Mouse (Mus musculus) fibroblast of lung, adult 2 months (primary cell): ENCODE results near the gene Tspan14.

Experiments
- DNase-seq: peaks from one replicate; pipeline ENCODE4 v3.0.0-alpha.2; 2011; ENCODE audit warnings: low read depth

Tspan14 gene

GRCm38 (mm10) chr14:40952301-40952700 is 14.3 kb downstream of the Tspan14 start:
- no peak for DNase-seq

- DNase-seq: no peak
These were observed 16.6 kb downstream of the Tspan14 start for GRCm38 (mm10) chr14:40949730-40950614.

- no peak for DNase-seq
These were observed 17.6 kb downstream of the Tspan14 start for GRCm38 (mm10) chr14:40949047-40949446.

GRCm38 (mm10) chr14:40948522-40948921 is 18.1 kb downstream of the Tspan14 start:
- no peak for DNase-seq

- DNase-seq: no peak
These were observed 18.9 kb downstream of the Tspan14 start for GRCm38 (mm10) chr14:40947431-40948394.

GRCm38 (mm10) chr14:40943802-40944201 is 22.8 kb downstream of the Tspan14 start:
- DNase-seq: no peak

GRCm38 (mm10) chr14:40942429-40942828 is 24.2 kb downstream of the Tspan14 start:
- DNase-seq: no peak

- DNase-seq: no peak
These were observed 28.1 kb downstream of the Tspan14 start for GRCm38 (mm10) chr14:40938380-40938987.

GRCm38 (mm10) chr14:40937052-40937451 is 29.6 kb downstream of the Tspan14 start:
- DNase-seq: no peak

- DNase-seq: no peak
These were observed 31.1 kb downstream of the Tspan14 start for GRCm38 (mm10) chr14:40935481-40935880.

GRCm38 (mm10) chr14:40935054-40935453 is 31.6 kb downstream of the Tspan14 start:
- DNase-seq: no peak

- DNase-seq: no peak
These were observed 33.3 kb downstream of the Tspan14 start for GRCm38 (mm10) chr14:40933328-40933727.

- no peak for DNase-seq
These were observed 34.4 kb downstream of the Tspan14 start for GRCm38 (mm10) chr14:40932225-40932624.

GRCm38 (mm10) chr14:40931115-40931829 is 35.3 kb downstream of the Tspan14 start:
- no peak for DNase-seq

GRCm38 (mm10) chr14:40929943-40930342 is 36.7 kb downstream of the Tspan14 start:
- no peak for DNase-seq

- no peak for DNase-seq
These were observed 37.7 kb downstream of the Tspan14 start for GRCm38 (mm10) chr14:40928897-40929296.

GRCm38 (mm10) chr14:40927041-40927440 is 39.6 kb downstream of the Tspan14 start:
- no peak for DNase-seq

GRCm38 (mm10) chr14:40924378-40925113 is 42.1 kb downstream of the Tspan14 start:
- DNase-seq: no peak

- DNase-seq: no peak
These were observed 45.4 kb downstream of the Tspan14 start for GRCm38 (mm10) chr14:40921241-40921640.

- DNase-seq: no peak
These were observed 47.1 kb downstream of the Tspan14 start for GRCm38 (mm10) chr14:40919521-40919920.

- no peak for DNase-seq
These were observed 48.1 kb downstream of the Tspan14 start for GRCm38 (mm10) chr14:40918477-40918876.
